Mouse (Mus musculus) stomach, adult 2 months (tissue): ENCODE data around the gene Vmn2r110. TPM values are rescaled to one million over a fixed set of nuclear protein-coding genes. Genes with fewer than 3 reads are reported as not detected.

Source experiments
- polyA plus RNA-seq: library from polyadenylated mRNA; depleted of rRNA; stranded (reverse); fragments of >200 nt; gene quantifications from 2 replicates; pipeline ENCODE4 v1.2.3, GENCODE M21; 2012; rRNA removed

The Vmn2r110 gene
- not detected in 2 replicates for polyA plus RNA-seq

DNA sequence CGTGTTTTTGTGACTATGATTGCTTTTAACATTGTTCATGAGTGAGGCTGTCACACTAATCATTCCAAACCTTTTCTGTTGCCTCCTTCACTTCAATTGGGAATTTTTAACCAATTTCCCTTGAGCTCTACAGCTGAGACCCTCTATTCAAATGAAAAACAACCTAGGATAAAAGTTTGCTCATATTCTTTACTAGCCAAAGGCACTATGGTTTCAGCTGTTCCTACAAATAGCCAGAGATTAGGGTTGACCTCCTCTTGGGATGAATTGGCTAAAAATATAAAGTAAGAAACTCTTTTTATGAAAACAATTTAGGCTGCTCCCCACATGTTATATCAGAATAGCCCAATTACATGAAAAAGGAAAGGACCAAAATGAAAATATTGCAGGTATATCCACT lies at the start of gene Vmn2r110:
TSS of gene Vmn2r110 (minus strand) at position 101 of the 400 bp plus-strand sequence.

GRCm38 (mm10) chr17:20624777-20625176 lies 28.6 kb upstream of the Vmn2r110 start, which contains the start of gene Fpr-rs3:
TSS of gene Fpr-rs3 (minus strand) at chr17:20624877.

DNA sequence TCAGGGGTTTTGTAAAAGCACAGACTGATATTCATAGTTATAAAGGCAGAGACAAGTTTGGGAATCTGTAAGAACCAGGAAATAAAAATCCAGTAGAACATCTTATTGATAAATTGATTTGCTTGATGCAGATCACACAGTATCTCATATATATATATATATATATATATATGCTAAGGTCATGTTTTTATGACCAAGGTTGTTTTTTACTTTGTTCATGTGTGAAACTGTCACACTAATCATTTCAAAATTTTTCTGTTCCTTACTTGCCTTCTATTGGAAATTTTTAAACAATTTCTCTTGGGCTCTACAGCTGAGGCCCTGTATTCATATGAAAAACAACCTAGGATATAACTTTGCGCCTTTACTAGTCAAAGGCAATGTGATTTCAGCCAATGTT lies 31.6 kb downstream of the Vmn2r110 start, which contains the start of gene Vmn2r109:
TSS of gene Vmn2r109 (minus strand) at position 101 of the 400 bp plus-strand sequence.

Other genes starting within 250 kb of the Vmn2r110 start
- gene Vmn1r224, start 182.3 kb downstream of the Vmn2r110 start, polyA plus RNA-seq: not detected in 2 replicates
- gene Vmn2r108, start 115.1 kb downstream of the Vmn2r110 start, polyA plus RNA-seq: not detected in 2 replicates
- not detected in 2 replicates for gene Vmn1r225, start 98.3 kb downstream of the Vmn2r110 start, polyA plus RNA-seq
- not detected in 2 replicates for gene Vmn2r109, start 31.7 kb downstream of the Vmn2r110 start, polyA plus RNA-seq
- gene Fpr-rs3, start 28.5 kb upstream of the Vmn2r110 start, polyA plus RNA-seq: not detected in 2 replicates
- gene Vmn1r226, start 86.4 kb upstream of the Vmn2r110 start, polyA plus RNA-seq: not detected in 2 replicates
- not detected in 2 replicates for gene Vmn1r227, start 133.4 kb upstream of the Vmn2r110 start, polyA plus RNA-seq
- not detected in 2 replicates for gene Vmn1r228, start 189.7 kb upstream of the Vmn2r110 start, polyA plus RNA-seq
- gene Vmn1r229, start 215.1 kb upstream of the Vmn2r110 start, polyA plus RNA-seq: not detected in 2 replicates
- gene Vmn1r230, start 244.0 kb upstream of the Vmn2r110 start, polyA plus RNA-seq: not detected in 2 replicates